Mouse (Mus musculus): ENCODE measurements around the gene Zc3h13.

DNA sequence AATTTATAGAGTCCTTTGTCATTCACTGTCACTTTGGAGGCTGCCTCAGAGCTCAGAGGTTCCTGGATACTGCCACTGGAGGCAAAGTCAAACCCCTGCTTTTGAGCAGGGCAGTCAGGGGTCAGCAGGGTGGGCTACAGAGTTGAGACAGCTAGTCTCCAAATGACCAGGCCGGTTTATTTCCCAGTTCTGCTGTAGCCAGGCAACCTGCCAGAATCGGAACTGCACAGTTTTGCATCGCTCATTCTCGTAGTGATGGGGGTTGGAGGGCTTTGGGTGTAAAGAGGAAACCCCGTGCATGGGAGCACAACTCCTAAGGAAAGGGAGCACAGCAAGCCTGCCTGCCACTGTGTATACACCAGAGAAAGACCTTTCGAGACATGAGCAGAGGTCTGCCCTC, 79.1 kb downstream of the Zc3h13 start:
- TF ChIP-seq CTCF (IDR thresholded peaks at IDR 0.05; ENCODE audit: extremely low read depth, insufficient read length, insufficient replicate concordance, low read depth, low read length) (no peak), POLR2A (IDR thresholded peaks at IDR 0.05; ENCODE audit: low read depth, low read length) (no peak)

All from small intestine, adult 2 months (tissue).